Mouse (Mus musculus) myocyte (in vitro differentiated cells): ENCODE data around the gene Sntb2.

Source experiments
- CEBPB ChIP-seq: IDR thresholded peaks from 2 replicates; pipeline ENCODE4 v1.6.1; 2011; ENCODE audit warnings: mild to moderate bottlenecking, moderate library complexity; ENCODE audit not compliant: poor library complexity, insufficient read depth, severe bottlenecking
- E2F4 ChIP-seq: IDR thresholded peaks from one replicate; pipeline ENCODE4 v1.6.1; 2011; ENCODE audit warnings: mild to moderate bottlenecking, control low read depth, moderate library complexity; ENCODE audit not compliant: insufficient read depth

- TF ChIP-seq CEBPB (no peak), E2F4 (no peak)
These were observed 10.6 kb upstream of the Sntb2 start for GRCm38 (mm10) chr8:106924904-106925349.
